Mouse (Mus musculus) lung, postnatal 0 days (tissue): ENCODE measurements around the gene Ptpn3.

Experiments
- CTCF ChIP-seq: IDR thresholded peaks from 2 replicates; pipeline ENCODE4 v1.5.1; 2016; ENCODE audit warnings: antibody characterized with exemption, mild to moderate bottlenecking
- EP300 ChIP-seq: IDR thresholded peaks from 2 replicates; pipeline ENCODE4 v1.6.1; 2016; ENCODE audit warnings: antibody characterized with exemption, mild to moderate bottlenecking, control low read depth

DNA sequence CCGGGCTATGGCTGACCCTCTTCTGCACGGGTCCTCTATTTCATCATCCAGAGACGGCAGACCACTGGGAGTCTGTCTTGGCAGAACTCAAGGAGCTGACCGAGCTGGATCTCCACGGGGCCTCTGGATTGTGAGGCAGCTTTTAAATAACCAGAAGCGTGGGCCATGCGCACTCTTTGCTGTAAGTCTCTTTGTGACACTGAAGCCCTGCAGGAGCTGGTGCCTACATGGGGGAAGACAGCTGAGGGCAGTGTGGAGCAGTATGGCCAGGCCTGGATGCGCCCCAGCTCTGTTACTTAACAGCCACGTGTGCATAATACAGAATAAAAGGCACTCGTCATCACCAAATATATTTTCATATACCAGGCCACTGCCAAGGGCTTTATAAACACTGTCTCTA lies 60.7 kb downstream of the Ptpn3 start:
- TF ChIP-seq EP300 (no peak), CTCF (peak; percentile 50)
